Mouse (Mus musculus): ENCODE results near the gene Slc6a4. TPM values are rescaled to one million over a fixed set of nuclear protein-coding genes. Genes with fewer than 3 reads are reported as not detected.

Slc6a4 gene
- total and polyA plus RNA-seq, 3 experiments = not detected

DNA sequence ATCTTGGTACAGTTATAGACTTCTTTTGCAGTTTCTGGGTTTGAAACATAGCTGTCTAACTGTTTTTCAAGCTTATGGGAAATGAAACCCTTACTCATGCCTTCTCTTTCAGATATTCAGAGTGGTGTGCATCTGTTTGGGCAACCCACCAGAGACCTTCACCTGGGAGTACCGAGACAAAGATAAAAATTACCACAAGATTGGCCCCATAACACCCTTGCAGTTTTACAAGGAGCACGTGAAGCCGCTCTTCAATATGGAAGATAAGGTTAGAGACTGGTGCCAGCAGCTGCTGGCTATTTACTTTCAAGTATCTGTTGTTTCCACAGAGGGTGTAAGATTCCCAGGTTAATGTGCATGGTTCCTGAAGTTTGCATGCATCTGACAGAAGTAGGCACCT, 32.7 kb upstream of the Slc6a4 start:
- no peaks in the 10 kb centered on the region for H3K79me2 ChIP-seq (ENCODE audit: control insufficient read depth, insufficient read depth, low read length, poor library complexity)
- DNase-seq (ENCODE audit: low read depth, low spot score) = peak; percentile 35
- peaks cover 19 to 39% of the 10 kb centered on the region in 2 experiments for H3K36me3 ChIP-seq (ENCODE audit: control insufficient read depth in 1 of 2, insufficient read depth in 2 of 2, low read length in 2 of 2)
- peaks cover 0 to 15% of the 10 kb centered on the region in 2 experiments; a peak in 2 of 4 replicates for H3K4me1 ChIP-seq (ENCODE audit: control insufficient read depth in 1 of 2, insufficient read depth in 2 of 2, low read length in 2 of 2)
- no peak overlapping the region for H3K27ac ChIP-seq (ENCODE audit: control insufficient read depth, low read depth, low read length)
- peak; percentile 60 to 74 for TF ChIP-seq EP300 (IDR thresholded peaks at IDR 0.05; ENCODE audit: low read depth in 1 of 2, low read length in 2 of 2)
- peak; percentile 88 for TF ChIP-seq ETS1 (IDR thresholded peaks at IDR 0.05; ENCODE audit: low read depth, low read length)
- no peak for TF ChIP-seq GABPA (IDR thresholded peaks at IDR 0.05; ENCODE audit: low read depth, low read length)
- peak; percentile 78 for TF ChIP-seq USF1 (IDR thresholded peaks at IDR 0.05; ENCODE audit: low read depth, low read length)
- TF ChIP-seq MAZ (IDR thresholded peaks at IDR 0.05; ENCODE audit: low read depth, low read length) = no peak
- 0 out of 2 replicates have a peak, but pooled peaks have one; percentile 8 for TF ChIP-seq MAFK (IDR thresholded peaks at IDR 0.05; ENCODE audit: borderline replicate concordance, low read depth, low read length)
- TF ChIP-seq MEF2A (IDR thresholded peaks at IDR 0.05; ENCODE audit: extremely low read depth, insufficient replicate concordance, low read depth, low read length, poor library complexity, severe bottlenecking) = no peak
- no peak for TF ChIP-seq MYC (IDR thresholded peaks at IDR 0.05; ENCODE audit: low read depth, low read length)
- no peak for TF ChIP-seq CTCF (IDR thresholded peaks at IDR 0.05 in 2 of 3, conservative IDR thresholded peaks at IDR 0.05 in 1 of 3; ENCODE audit: control insufficient read depth in 1 of 3, insufficient read depth in 1 of 3, low read depth in 2 of 3, low read length in 3 of 3, poor library complexity in 1 of 3, severe bottlenecking in 1 of 3)
- TF ChIP-seq CHD2 (IDR thresholded peaks at IDR 0.05; ENCODE audit: low read length) = no peak
- no peak for TF ChIP-seq TAL1 (IDR thresholded peaks at IDR 0.05; ENCODE audit: low read length)
- no peak for TF ChIP-seq ZNF384 (IDR thresholded peaks at IDR 0.05; ENCODE audit: low read depth, low read length)
- TF ChIP-seq TCF12 (IDR thresholded peaks at IDR 0.05; ENCODE audit: low read depth, low read length) = peak; percentile 90
- 0 out of 4 replicates have a peak, but pooled peaks of 1 of the 2 experiments have one; percentile 10 for TF ChIP-seq USF2 (IDR thresholded peaks at IDR 0.05; ENCODE audit: borderline replicate concordance in 1 of 2, insufficient read depth in 1 of 2, low read depth in 1 of 2, low read length in 2 of 2)
- no peak for TF ChIP-seq MYB (IDR thresholded peaks at IDR 0.05; ENCODE audit: low read depth, low read length)
- TF ChIP-seq SMC3 (IDR thresholded peaks at IDR 0.05; ENCODE audit: low read depth, low read length) = no peak
- no peak for TF ChIP-seq POLR2A (IDR thresholded peaks at IDR 0.05; ENCODE audit: control insufficient read depth in 1 of 2, insufficient read depth in 1 of 2, low read depth in 1 of 2, low read length in 2 of 2, poor library complexity in 1 of 2)
- peak; percentile 74 for TF ChIP-seq RCOR1 (IDR thresholded peaks at IDR 0.05; ENCODE audit: low read depth, low read length)
- TF ChIP-seq BHLHE40 (IDR thresholded peaks at IDR 0.05; ENCODE audit: borderline replicate concordance, low read depth, low read length) = peak; percentile 98
- no peak for TF ChIP-seq POLR2AphosphoS5 (IDR thresholded peaks at IDR 0.05; ENCODE audit: borderline replicate concordance, low read depth, low read length)
- no peak for TF ChIP-seq ZKSCAN1 (IDR thresholded peaks at IDR 0.05; ENCODE audit: low read depth, low read length)
- TF ChIP-seq MXI1 (IDR thresholded peaks at IDR 0.05; ENCODE audit: low read depth, low read length) = peak; percentile 66; the same call in 1 of the 2 replicates
- no peak for TF ChIP-seq JUND (IDR thresholded peaks at IDR 0.05; ENCODE audit: low read depth, low read length)
- no peak for TF ChIP-seq NELFE (IDR thresholded peaks at IDR 0.05; ENCODE audit: low read depth, low read length)
- TF ChIP-seq HCFC1 (IDR thresholded peaks at IDR 0.05; ENCODE audit: low read depth, low read length) = no peak
- H3K27me3 ChIP-seq (ENCODE audit: control insufficient read depth in 1 of 2, insufficient read depth in 2 of 2, low read length in 2 of 2) = no peaks in the 10 kb centered on the region
- no peak overlapping the region for H3K9ac ChIP-seq (ENCODE audit: control insufficient read depth, low read depth, low read length, poor library complexity, severe bottlenecking)
- H3K9me3 ChIP-seq (replicated peaks; ENCODE audit: insufficient read depth, low read length) = no peaks in the 10 kb centered on the region
- H3K4me3 ChIP-seq (ENCODE audit: control insufficient read depth in 1 of 2, insufficient read depth in 1 of 2, low read depth in 2 of 2, low read length in 2 of 2) = no peak overlapping the region
